ENCODE assay signal across 10 mouse cellular contexts in the genomic region with DNA sequence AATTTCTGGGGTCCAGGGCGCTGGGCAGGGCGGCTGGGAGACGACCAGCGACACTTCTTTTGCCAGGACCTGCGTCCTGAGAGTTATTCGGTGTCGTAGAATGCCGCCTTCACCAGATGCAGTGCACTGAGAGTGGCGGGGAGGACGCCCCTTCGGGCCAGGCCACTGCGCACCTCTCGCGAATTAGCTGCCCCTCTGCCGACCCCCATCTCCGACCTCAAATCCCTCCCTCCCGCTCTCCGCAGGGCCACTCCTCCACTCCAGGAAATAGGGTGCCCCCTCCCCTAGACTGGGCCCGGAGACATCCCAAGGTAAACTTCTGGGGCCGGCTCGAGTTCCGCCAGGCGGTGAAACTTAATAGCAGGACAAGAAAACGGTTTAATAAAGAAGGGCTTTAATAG. TPM values are rescaled to one million over a fixed set of nuclear protein-coding genes. Genes with fewer than 3 reads are reported as not detected.
DNase-seq lines count a peak whose midpoint lies in the region; ATAC-seq and TF ChIP-seq lines count a peak whose summit lies in the region.
"Had no signal": no experiment of that assay in that cellular context is flagged by ENCODE, and none has a peak within 500 bp of the region (broad histone marks: within the 10 kb centered on the region; RNA-seq: fewer than 3 reads in every experiment).

No protein-coding gene starts in this region.

- H3K36me3 ChIP-seq in liver, postnatal 0 days (replicated peaks; ENCODE audit: insufficient read depth, low read length) = no peaks in the 10 kb centered on the region
- no peaks in the 10 kb centered on the region for H3K36me3 ChIP-seq in embryonic facial prominence, embryonic 13.5 days
- H3K36me3 ChIP-seq in heart, postnatal 0 days (replicated peaks; ENCODE audit: control insufficient read depth, insufficient read depth, low read length) = no peaks in the 10 kb centered on the region
- H3K36me3 ChIP-seq in midbrain, embryonic 16.5 days (ENCODE audit: control insufficient read depth, insufficient read depth, low read length) = no peaks in the 10 kb centered on the region

- TF ChIP-seq EP300 in liver, postnatal 0 days (IDR thresholded peaks at IDR 0.05; ENCODE audit: low read depth) = no peak
- TF ChIP-seq EP300 in heart, postnatal 0 days (IDR thresholded peaks at IDR 0.05; ENCODE audit: low read depth) = no peak

- no peaks in the 10 kb centered on the region for H3K9me3 ChIP-seq in liver, postnatal 0 days (ENCODE audit: low read length)
- H3K9me3 ChIP-seq in embryonic facial prominence, embryonic 13.5 days = no peaks in the 10 kb centered on the region
- H3K9me3 ChIP-seq in heart, postnatal 0 days (replicated peaks; ENCODE audit: control insufficient read depth, low read length) = no peaks in the 10 kb centered on the region
- H3K9me3 ChIP-seq in midbrain, embryonic 16.5 days (replicated peaks; ENCODE audit: control insufficient read depth, low read length, poor library complexity, severe bottlenecking) = no peaks in the 10 kb centered on the region

- no peak for TF ChIP-seq CTCF in liver, postnatal 0 days (IDR thresholded peaks at IDR 0.05; ENCODE audit: low read depth)
- no peak for TF ChIP-seq CTCF in heart, postnatal 0 days (IDR thresholded peaks at IDR 0.05; ENCODE audit: low read depth)

- peak overlapping the region; percentile 49 for H3K4me2 ChIP-seq in liver, postnatal 0 days (ENCODE audit: low read depth, low read length)
- peak overlapping the region; percentile 41 for H3K4me2 ChIP-seq in embryonic facial prominence, embryonic 13.5 days
- H3K4me2 ChIP-seq in heart, postnatal 0 days (ENCODE audit: low read depth, low read length) = peak overlapping the region; percentile 26
- H3K4me2 ChIP-seq in midbrain, embryonic 16.5 days (ENCODE audit: low read length) = peak overlapping the region; percentile 19; the same call in 1 of the 2 replicates

- no peak for ATAC-seq in liver, postnatal 0 days
- no peak for ATAC-seq in embryonic facial prominence, embryonic 13.5 days (ENCODE audit: insufficient number of reproducible peaks, insufficient read depth, low FRiP score, low TSS enrichment, low read depth)
- no peak for ATAC-seq in heart, postnatal 0 days (ENCODE audit: insufficient read depth, low read depth)
- ATAC-seq in midbrain, embryonic 16.5 days = no peak
- no peak for ATAC-seq in erythroid progenitor cell, adult 5-6 weeks (replicated peaks; ENCODE audit: low FRiP score, poor library complexity, severe bottlenecking)

- WGBS in liver, postnatal 0 days (ENCODE audit: insufficient replicate concordance) = 3% methylated on average over 24 of the region's 24 CpGs
- under 1% methylated on average over 24 of the region's 24 CpGs for WGBS in embryonic facial prominence, embryonic 13.5 days
- 2% methylated on average over 24 of the region's 24 CpGs for WGBS in heart, postnatal 0 days
- WGBS in midbrain, embryonic 16.5 days = under 1% methylated on average over 24 of the region's 24 CpGs

- peaks cover 11% of the 10 kb centered on the region for H3K4me1 ChIP-seq in liver, postnatal 0 days (ENCODE audit: insufficient read depth)
- H3K4me1 ChIP-seq in embryonic facial prominence, embryonic 13.5 days = peaks cover 27% of the 10 kb centered on the region
- 0 out of 2 replicates have a peak, but pooled peaks cover 7% of the 10 kb centered on the region for H3K4me1 ChIP-seq in heart, postnatal 0 days (ENCODE audit: control insufficient read depth, insufficient read depth)
- H3K4me1 ChIP-seq in midbrain, embryonic 16.5 days (ENCODE audit: control insufficient read depth, insufficient read depth, low read length) = peaks cover 9% of the 10 kb centered on the region

- H3K27ac ChIP-seq in liver, postnatal 0 days (ENCODE audit: low read depth) = no peak overlapping the region
- no peak overlapping the region for H3K27ac ChIP-seq in embryonic facial prominence, embryonic 13.5 days
- H3K27ac ChIP-seq in heart, postnatal 0 days (ENCODE audit: low read depth) = no peak overlapping the region
- H3K27ac ChIP-seq in midbrain, embryonic 16.5 days (ENCODE audit: low read length) = no peak overlapping the region

- H3K27me3 ChIP-seq in liver, postnatal 0 days (ENCODE audit: insufficient read depth, low read length) = peaks cover 98% of the 10 kb centered on the region
- H3K27me3 ChIP-seq in embryonic facial prominence, embryonic 13.5 days = peaks cover 99% of the 10 kb centered on the region
- H3K27me3 ChIP-seq in heart, postnatal 0 days (ENCODE audit: control insufficient read depth, insufficient read depth, low read length) = peaks cover 97% of the 10 kb centered on the region
- peaks cover 60% of the 10 kb centered on the region for H3K27me3 ChIP-seq in midbrain, embryonic 16.5 days (ENCODE audit: control insufficient read depth, insufficient read depth, low read depth, low read length)

- no peak for DNase-seq in liver, postnatal 0 days
- no peak for DNase-seq in liver
- DNase-seq in heart, postnatal 0 days (ENCODE audit: low spot score) = no peak
- no peak for DNase-seq in natural killer cell, adult 2 months (ENCODE audit: low spot score in 2 of 2)
- DNase-seq: kidney, adult 8-10 months; lung, adult 2 months; right cerebral cortex, adult 18-20 months had no signal

- H3K4me3 ChIP-seq in liver, postnatal 0 days (ENCODE audit: low read depth, low read length) = peak overlapping the region; percentile 29; the same call in 1 of the 2 replicates
- peak overlapping the region; percentile 24 for H3K4me3 ChIP-seq in embryonic facial prominence, embryonic 13.5 days
- peak overlapping the region; percentile 48 for H3K4me3 ChIP-seq in heart, postnatal 0 days (ENCODE audit: low read depth, low read length)
- no peak overlapping the region for H3K4me3 ChIP-seq in midbrain, embryonic 16.5 days (ENCODE audit: low read depth, low read length)

- no peak overlapping the region for H3K9ac ChIP-seq in liver, postnatal 0 days (replicated peaks)
- peak overlapping the region; percentile 37; the same call in 1 of the 2 replicates for H3K9ac ChIP-seq in embryonic facial prominence, embryonic 13.5 days
- no peak overlapping the region for H3K9ac ChIP-seq in heart, postnatal 0 days (replicated peaks; ENCODE audit: low read depth, low read length)
- no peak overlapping the region for H3K9ac ChIP-seq in midbrain, embryonic 16.5 days (ENCODE audit: low read depth, low read length)

RNA-seq across cellular contexts. Expression of gene Dmrta2, which starts 6.2 kb away (rescaled TPM):
- not detected in 2 replicates for polyA plus RNA-seq in liver, postnatal 0 days (2015; fragmentation: Nextera tagmentation; extraction: Ambion mirVana)
- 0.56 and 1.5 TPM in 2 replicates for polyA plus RNA-seq in embryonic facial prominence, embryonic 13.5 days (2015; fragmentation: Nextera tagmentation; extraction: Ambion mirVana)
- total RNA-seq in heart, postnatal 0 days (2014; rRNA removed; ENCODE audit: low replicate concordance) = 0.81 TPM in 1 of 2 replicates, not detected in the other
- polyA plus RNA-seq in heart, postnatal 0 days (2015; fragmentation: Nextera tagmentation; extraction: Ambion mirVana) = 0.04 TPM in 1 of 2 replicates, not detected in the other
- polyA plus RNA-seq in midbrain, embryonic 16.5 days (2015; fragmentation: Nextera tagmentation; extraction: Ambion mirVana) = 0.44 and 0.67 TPM in 2 replicates
- total RNA-seq in erythroid progenitor cell, adult 5-6 weeks (2015; ENCODE audit: low replicate concordance) = not detected in 2 replicates
- 0.51 TPM in 1 of 2 replicates, not detected in the other for total RNA-seq in erythroid progenitor cell, adult 5-6 weeks (2017; ENCODE audit: low replicate concordance)
